Mouse (Mus musculus) adrenal gland (tissue): Measurements from ENCODE around the gene Islr.

ENCODE experiments used
- intact Hi-C: fragments of 180-260 bp; cut with DNase I; formaldehyde crosslinking; loops from one replicate; pipeline ENCODE4 v1.15.1; 2025

Islr gene

GRCm38 (mm10) chr9:58199381-58200269 is 4.5 kb downstream of the Islr start:
- intact Hi-C loops = no loop called here

- intact Hi-C loops = no loop called here
Observed at GRCm38 (mm10) chr9:58198801-58199371, 5.2 kb downstream of the Islr start.

GRCm38 (mm10) chr9:58197781-58198701 is 6.1 kb downstream of the Islr start:
- intact Hi-C loops = no loop called here

GRCm38 (mm10) chr9:58196610-58197567 is 7.2 kb downstream of the Islr start:
- intact Hi-C loops = no loop called here

- intact Hi-C loops = no loop called here
Observed at GRCm38 (mm10) chr9:58196141-58196540, 8.0 kb downstream of the Islr start.

- intact Hi-C loops = no loop called here
Observed at GRCm38 (mm10) chr9:58195671-58196070, 8.4 kb downstream of the Islr start.

GRCm38 (mm10) chr9:58194222-58194621 is 9.9 kb downstream of the Islr start:
- intact Hi-C loops = no loop called here

GRCm38 (mm10) chr9:58184456-58184855 is 19.6 kb downstream of the Islr start:
- intact Hi-C loops = no loop called here

- intact Hi-C loops = no loop called here
Observed at GRCm38 (mm10) chr9:58179390-58179789, 24.7 kb downstream of the Islr start.

- intact Hi-C loops = no loop called here
Observed at GRCm38 (mm10) chr9:58177165-58177564, 26.9 kb downstream of the Islr start.

GRCm38 (mm10) chr9:58175745-58176487 is 28.2 kb downstream of the Islr start:
- intact Hi-C loops = no loop called here

- intact Hi-C loops = no loop called here
Observed at GRCm38 (mm10) chr9:58174818-58175251, 29.3 kb downstream of the Islr start.

- intact Hi-C loops = no loop called here
Observed at GRCm38 (mm10) chr9:58172863-58173262, 31.2 kb downstream of the Islr start.

GRCm38 (mm10) chr9:58169426-58169825 is 34.7 kb downstream of the Islr start:
- intact Hi-C loops = no loop called here

GRCm38 (mm10) chr9:58168880-58169279 is 35.2 kb downstream of the Islr start:
- intact Hi-C loops = no loop called here

GRCm38 (mm10) chr9:58165779-58166178 is 38.3 kb downstream of the Islr start:
- intact Hi-C loops = no loop called here

GRCm38 (mm10) chr9:58163146-58163545 is 41.0 kb downstream of the Islr start:
- intact Hi-C loops = no loop called here

- intact Hi-C loops = no loop called here
Observed at GRCm38 (mm10) chr9:58162173-58162572, 41.9 kb downstream of the Islr start.

GRCm38 (mm10) chr9:58160315-58160714 is 43.8 kb downstream of the Islr start:
- intact Hi-C loops = no loop called here

- intact Hi-C loops = no loop called here
Observed at GRCm38 (mm10) chr9:58159855-58160254, 44.3 kb downstream of the Islr start.
